Mouse (Mus musculus) ES-E14 (cell line): ENCODE measurements around the gene Inpp1.

Experiments used
- CHD2 ChIP-seq: IDR thresholded peaks from 2 replicates; pipeline ENCODE4 v1.6.1; 2014; ENCODE audit warnings: mild to moderate bottlenecking, low read depth, low read length, inconsistent platforms
- HCFC1 ChIP-seq: IDR thresholded peaks from 2 replicates; pipeline ENCODE4 v1.6.1; 2012; ENCODE audit warnings: low read length, inconsistent platforms, borderline replicate concordance; ENCODE audit not compliant: insufficient read depth
- ZC3H11A ChIP-seq: IDR thresholded peaks from 2 replicates; pipeline ENCODE4 v1.6.1; 2012; ENCODE audit warnings: low read depth, mild to moderate bottlenecking, inconsistent platforms, low read length, borderline replicate concordance
- ZNF384 ChIP-seq: IDR thresholded peaks from 2 replicates; pipeline ENCODE4 v1.6.1; 2012; ENCODE audit warnings: low read depth, low read length, inconsistent platforms

DNA sequence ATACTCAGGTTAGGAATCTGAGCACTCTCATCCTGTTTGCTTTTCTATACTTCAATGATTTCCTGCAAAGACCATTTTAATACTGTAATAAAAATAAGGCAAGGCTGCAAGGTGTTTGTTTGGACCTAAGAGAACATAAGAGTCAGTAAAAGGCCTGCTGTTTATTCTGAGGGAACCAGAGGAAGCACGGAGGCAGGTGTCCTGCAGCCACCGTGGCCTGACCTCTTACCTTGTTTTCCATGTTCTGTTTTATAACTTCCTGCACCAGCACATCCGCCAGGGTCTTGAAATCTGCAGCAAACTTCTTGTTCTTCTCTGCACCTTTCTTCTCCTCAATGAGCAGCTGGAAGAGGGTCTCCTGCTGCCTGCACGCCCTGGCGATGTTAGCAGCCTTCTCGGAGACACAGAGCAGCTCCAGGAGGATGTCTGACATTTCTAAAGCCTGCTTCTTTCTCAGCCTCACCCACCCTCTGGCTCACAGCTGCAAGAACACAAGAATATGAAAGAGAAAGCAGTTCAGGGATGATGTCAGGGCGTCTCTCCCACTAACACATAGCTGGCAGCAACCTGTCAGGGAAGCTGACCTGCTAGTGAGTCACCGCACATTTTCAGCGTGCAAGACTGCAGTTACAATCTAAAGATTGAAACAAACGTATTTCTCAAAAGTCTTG, 18.3 kb downstream of the Inpp1 start:
- TF ChIP-seq HCFC1 (no peak), ZNF384 (no peak), ZC3H11A (no peak), CHD2 (no peak)
